Mouse (Mus musculus) splenic B cell, adult 2 months (primary cell): ENCODE measurements around the gene Supt5.

Source experiments
- DNase-seq: peaks from one replicate; pipeline ENCODE4 v3.0.0-alpha.2; 2011; ENCODE audit warnings: low read depth, low spot score
- H3K27me3 ChIP-seq: 2 replicates; pipeline ENCODE4 v1.6.1; 2012; ENCODE audit warnings: mild to moderate bottlenecking, low read length, moderate library complexity, mixed read lengths; ENCODE audit not compliant: control insufficient read depth, poor library complexity, insufficient read depth, severe bottlenecking
- H3K36me3 ChIP-seq: 2 replicates; pipeline ENCODE4 v1.6.1; 2012; ENCODE audit warnings: mild to moderate bottlenecking, low read length, moderate library complexity, mixed read lengths; ENCODE audit not compliant: control insufficient read depth, poor library complexity, insufficient read depth, severe bottlenecking

Gene Supt5

GRCm38 (mm10) chr7:28277615-28278278 is 60.8 kb downstream of the Supt5 start, which contains the start of gene Eid2b:
Gene Eid2b, plus strand, starts transcription at chr7:28277739.
- DNase-seq: peak; percentile 96
- no peaks in the 10 kb centered on the region for H3K36me3 ChIP-seq

GRCm38 (mm10) chr7:28277237-28277614 is 61.3 kb downstream of the Supt5 start:
- no peaks in the 10 kb centered on the region for H3K27me3 ChIP-seq
- H3K36me3 ChIP-seq: no peaks in the 10 kb centered on the region
- DNase-seq: no peak

More at GRCm38 (mm10) chr7:28277615-28278278, 60.8 kb downstream of the Supt5 start, which contains the start of gene Eid2b:
- H3K27me3 ChIP-seq: no peaks in the 10 kb centered on the region

GRCm38 (mm10) chr7:28271761-28272160 is 66.8 kb downstream of the Supt5 start:
- no peaks in the 10 kb centered on the region for H3K36me3 ChIP-seq
- no peak for DNase-seq
- H3K27me3 ChIP-seq: no peaks in the 10 kb centered on the region; the same call in 1 of the 2 replicates

- Histone ChIP-seq H3K36me3 (no peaks in the 10 kb centered on the region), H3K27me3 (no peaks in the 10 kb centered on the region; the same call in 1 of the 2 replicates)
- DNase-seq: no peak
Observed at GRCm38 (mm10) chr7:28269355-28269754, 69.2 kb downstream of the Supt5 start.

GRCm38 (mm10) chr7:28268576-28268975 is 70.0 kb downstream of the Supt5 start:
- Histone ChIP-seq H3K27me3 (no peaks in the 10 kb centered on the region; the same call in 1 of the 2 replicates), H3K36me3 (no peaks in the 10 kb centered on the region)
- DNase-seq: no peak

GRCm38 (mm10) chr7:28268042-28268531 is 70.5 kb downstream of the Supt5 start:
- no peak for DNase-seq
- Histone ChIP-seq H3K27me3 (no peaks in the 10 kb centered on the region; the same call in 1 of the 2 replicates), H3K36me3 (no peaks in the 10 kb centered on the region)

- Histone ChIP-seq H3K27me3 (no peaks in the 10 kb centered on the region; the same call in 1 of the 2 replicates), H3K36me3 (no peaks in the 10 kb centered on the region)
- no peak for DNase-seq
Observed at GRCm38 (mm10) chr7:28267129-28268041, 71.2 kb downstream of the Supt5 start, which contains the start of gene Eid2. Gene Eid2, plus strand, starts transcription at chr7:28267881.

- DNase-seq: no peak
- no peaks in the 10 kb centered on the region; the same call in 1 of the 2 replicates for H3K27me3 ChIP-seq
- no peaks in the 10 kb centered on the region for H3K36me3 ChIP-seq
Observed at GRCm38 (mm10) chr7:28265391-28265790, 73.2 kb downstream of the Supt5 start.
